Mouse (Mus musculus) limb, embryonic 12.5 days (tissue): ENCODE data around the gene Pih1d1. TPM values are rescaled to one million over a fixed set of nuclear protein-coding genes. Genes with fewer than 3 reads are reported as not detected.

Experiments used
- ATAC-seq: fragments of 200-750 bp; cut with Nextera tagmentation; 2 replicates; pipeline ENCODE4 v1.8.0; 2017; ENCODE audit warnings: low read depth, moderate TSS enrichment; ENCODE audit not compliant: insufficient number of reproducible peaks, insufficient read depth, low FRiP score, low TSS enrichment
- H3K27ac ChIP-seq: fragments of 300-500 bp; sonication (generic); 2 replicates; pipeline ENCODE4 v1.5.1; 2016; ENCODE audit warnings: mild to moderate bottlenecking, moderate library complexity
- H3K27me3 ChIP-seq: fragments of 300-500 bp; sonication (generic); 2 replicates; pipeline ENCODE4 v1.6.1; 2016; ENCODE audit warnings: mild to moderate bottlenecking, moderate library complexity
- H3K36me3 ChIP-seq: fragments of 300-500 bp; sonication (generic); 2 replicates; pipeline ENCODE4 v1.6.1; 2016; ENCODE audit warnings: mild to moderate bottlenecking, moderate library complexity
- H3K4me1 ChIP-seq: fragments of 300-500 bp; sonication (generic); replicated peaks from 2 replicates; pipeline ENCODE4 v1.6.1; 2016
- H3K4me2 ChIP-seq: fragments of 300-500 bp; sonication (generic); 2 replicates; pipeline ENCODE4 v1.6.1; 2016; ENCODE audit warnings: mild to moderate bottlenecking, moderate library complexity
- H3K4me3 ChIP-seq: fragments of 300-500 bp; sonication (generic); replicated peaks from 2 replicates; pipeline ENCODE4 v1.5.1; 2016; ENCODE audit warnings: mild to moderate bottlenecking
- H3K9ac ChIP-seq: fragments of 300-500 bp; sonication (generic); replicated peaks from 2 replicates; pipeline ENCODE4 v1.6.1; 2016; ENCODE audit warnings: mild to moderate bottlenecking, moderate library complexity
- H3K9me3 ChIP-seq: fragments of 300-500 bp; sonication (generic); 2 replicates; pipeline ENCODE4 v1.6.1; 2016; ENCODE audit warnings: mild to moderate bottlenecking, moderate library complexity
- WGBS: fragments of 180-500 bp; shearing (Covaris S2); methylation state at CpG from one replicate; pipeline ENCODE4 v1.1.7; 2016; 5-methylcytosine and 5-hydroxymethylcytosine counted together
- microRNA counts: library from miRNA; unstranded; fragments of <30 nt; microRNA quantifications from one replicate; lab custom pipeline; 2017
- microRNA-seq: library from miRNA; unstranded; fragments of <30 nt; microRNA quantifications from one replicate; pipeline ENCODE4, GENCODE M21; 2017
- polyA plus RNA-seq: library from polyadenylated mRNA; unstranded; fragments of >200 nt; fragmentation: Nextera tagmentation; extraction: Ambion mirVana; gene quantifications from 2 replicates; pipeline ENCODE4 v1.2.1, GENCODE M21; 2016

Gene Pih1d1
- polyA plus RNA-seq, 1 experiment from 2014 or later: 93.0 TPM

- WGBS: 54% methylated on average over 13 of the region's 13 CpGs
- no peak overlapping the region for H3K27ac ChIP-seq
- H3K27me3 ChIP-seq: peaks cover 19% of the 10 kb centered on the region
- H3K4me3 ChIP-seq: no peak overlapping the region
- H3K4me2 ChIP-seq: no peak overlapping the region
- H3K9ac ChIP-seq: no peak overlapping the region
- H3K4me1 ChIP-seq: peaks cover 24% of the 10 kb centered on the region
- no peak for ATAC-seq
- no peaks in the 10 kb centered on the region for H3K36me3 ChIP-seq
- H3K9me3 ChIP-seq: no peaks in the 10 kb centered on the region
These were observed 41.5 kb downstream of the Pih1d1 start for GRCm38 (mm10) chr7:45195341-45196175.

GRCm38 (mm10) chr7:45196176-45196535, 42.1 kb downstream of the Pih1d1 start:
- Histone ChIP-seq H3K27ac (no peak overlapping the region), H3K4me3 (no peak overlapping the region), H3K4me1 (peaks cover 24% of the 10 kb centered on the region), H3K9me3 (no peaks in the 10 kb centered on the region), H3K4me2 (no peak overlapping the region), H3K9ac (no peak overlapping the region), H3K36me3 (no peaks in the 10 kb centered on the region), H3K27me3 (peaks cover 21% of the 10 kb centered on the region)
- no peak for ATAC-seq
- 83% methylated on average over 4 of the region's 4 CpGs for WGBS

GRCm38 (mm10) chr7:45196994-45197393, 42.9 kb downstream of the Pih1d1 start:
- no peaks in the 10 kb centered on the region for H3K9me3 ChIP-seq
- H3K4me3 ChIP-seq: no peak overlapping the region
- no peaks in the 10 kb centered on the region for H3K36me3 ChIP-seq
- peaks cover 16% of the 10 kb centered on the region for H3K4me1 ChIP-seq
- no peak overlapping the region for H3K4me2 ChIP-seq
- no peak for ATAC-seq
- H3K9ac ChIP-seq: no peak overlapping the region
- WGBS: 67% methylated on average over 5 of the region's 5 CpGs
- no peak overlapping the region for H3K27ac ChIP-seq
- peaks cover 21% of the 10 kb centered on the region for H3K27me3 ChIP-seq

GRCm38 (mm10) chr7:45198435-45198834, 44.3 kb downstream of the Pih1d1 start:
- Histone ChIP-seq H3K4me3 (no peak overlapping the region), H3K4me2 (no peak overlapping the region), H3K27ac (no peak overlapping the region), H3K27me3 (peaks cover 21% of the 10 kb centered on the region), H3K9ac (no peak overlapping the region), H3K36me3 (no peaks in the 10 kb centered on the region), H3K4me1 (peaks cover 9% of the 10 kb centered on the region; the same call in 1 of the 2 replicates), H3K9me3 (no peaks in the 10 kb centered on the region)
- ATAC-seq: 0 out of 2 replicates have a peak, but pooled peaks have one; percentile 33
- 15% methylated on average over 5 of the region's 5 CpGs for WGBS

GRCm38 (mm10) chr7:45198961-45199360, 44.9 kb downstream of the Pih1d1 start:
- no peak for ATAC-seq
- Histone ChIP-seq H3K27ac (no peak overlapping the region), H3K9ac (no peak overlapping the region), H3K27me3 (peaks cover 21% of the 10 kb centered on the region), H3K4me2 (no peak overlapping the region), H3K36me3 (no peaks in the 10 kb centered on the region), H3K4me3 (no peak overlapping the region), H3K4me1 (peaks cover 9% of the 10 kb centered on the region; the same call in 1 of the 2 replicates), H3K9me3 (no peaks in the 10 kb centered on the region)
- 83% methylated on average over 11 of the region's 11 CpGs for WGBS

- peaks cover 11% of the 10 kb centered on the region; the same call in 1 of the 2 replicates for H3K27me3 ChIP-seq
- 51% methylated on average over 10 of the region's 10 CpGs for WGBS
- no peaks in the 10 kb centered on the region for H3K36me3 ChIP-seq
- no peaks in the 10 kb centered on the region for H3K9me3 ChIP-seq
- no peak overlapping the region for H3K4me3 ChIP-seq
- H3K27ac ChIP-seq: no peak overlapping the region
- no peak for ATAC-seq
- H3K4me2 ChIP-seq: no peak overlapping the region
- H3K4me1 ChIP-seq: 0 out of 2 replicates have a peak, but pooled peaks cover 2% of the 10 kb centered on the region
- no peak overlapping the region for H3K9ac ChIP-seq
These were observed 48.6 kb downstream of the Pih1d1 start for GRCm38 (mm10) chr7:45202654-45203053.

- Histone ChIP-seq H3K9ac (peak within 1 kb of the TSS; percentile 51; the same call in 1 of the 2 replicates), H3K27ac (peak within 1 kb of the TSS; percentile 53; the same call in 1 of the 2 replicates), H3K4me1 (no peaks in the 10 kb centered on the region), H3K4me3 (peak within 1 kb of the TSS; percentile 43), H3K4me2 (peak within 1 kb of the TSS; percentile 56), H3K27me3 (0 out of 2 replicates have a peak, but pooled peaks cover 5% of the 10 kb centered on the region), H3K9me3 (0 out of 2 replicates have a peak, but pooled peaks cover 4% of the 10 kb centered on the region), H3K36me3 (no peaks in the 10 kb centered on the region)
- peak; percentile 93 for ATAC-seq
- WGBS: 9% methylated on average over 44 of the region's 44 CpGs
These were observed 50.5 kb downstream of the Pih1d1 start, which contains the start of gene Ccdc155 for GRCm38 (mm10) chr7:45204380-45205143. Gene Ccdc155, minus strand, starts transcription at chr7:45204892.

GRCm38 (mm10) chr7:45208260-45208659, 54.2 kb downstream of the Pih1d1 start:
- no peak overlapping the region for H3K4me3 ChIP-seq
- H3K27me3 ChIP-seq: peaks cover 32% of the 10 kb centered on the region
- 82% methylated on average over 6 of the region's 6 CpGs for WGBS
- 0 out of 2 replicates have a peak, but pooled peaks cover 4% of the 10 kb centered on the region for H3K9me3 ChIP-seq
- no peak for ATAC-seq
- H3K36me3 ChIP-seq: no peaks in the 10 kb centered on the region
- no peak overlapping the region for H3K27ac ChIP-seq
- H3K9ac ChIP-seq: no peak overlapping the region
- H3K4me1 ChIP-seq: peaks cover 4% of the 10 kb centered on the region; the same call in 1 of the 2 replicates
- H3K4me2 ChIP-seq: no peak overlapping the region

MicroRNAs within 50 kb of the gene (microRNA counts, 519-probe panel; counts per million panel counts)
- microRNA mmu-miR-150 (lab: Ali Mortazavi, UCI): not detected

Small RNA genes within 50 kb of the gene (microRNA-seq; reads per million reads assigned to microRNA genes)
- gene Mir150 (4.0 reads per million, percentile 13 among the genes with 10 or more reads in this experiment), gene Mir5121 (25.3 reads per million, percentile 35 among the genes with 10 or more reads in this experiment), gene Mir7055 (not detected)

Other genes with a start within 250 kb of the Pih1d1 start
- 74.2 and 77.6 TPM in 2 replicates for gene Ap2a1, start 224.8 kb upstream of the Pih1d1 start, polyA plus RNA-seq
- gene Tsks, start 211.1 kb upstream of the Pih1d1 start, polyA plus RNA-seq: 0.11 TPM in 1 of 2 replicates, not detected in the other
- gene Cpt1c, start 179.5 kb upstream of the Pih1d1 start, polyA plus RNA-seq: 27.8 and 29.9 TPM in 2 replicates
- gene Prmt1, start 167.7 kb upstream of the Pih1d1 start, polyA plus RNA-seq: 704 and 706 TPM in 2 replicates
- gene Irf3, start 156.7 kb upstream of the Pih1d1 start, polyA plus RNA-seq: 90.9 and 97.2 TPM in 2 replicates
- 87.3 and 96.8 TPM in 2 replicates for gene Bcl2l12, start 155.6 kb upstream of the Pih1d1 start, polyA plus RNA-seq
- 42.1 and 46.9 TPM in 2 replicates for gene Scaf1, start 137.9 kb upstream of the Pih1d1 start, polyA plus RNA-seq
- 20.8 and 21.4 TPM in 2 replicates for gene Rras, start 136.3 kb upstream of the Pih1d1 start, polyA plus RNA-seq
- 15.0 and 16.2 TPM in 2 replicates for gene Prr12, start 101.4 kb upstream of the Pih1d1 start, polyA plus RNA-seq
- 60.6 and 69.7 TPM in 2 replicates for gene Nosip, start 91.9 kb upstream of the Pih1d1 start, polyA plus RNA-seq
- gene Prrg2, start 91.6 kb upstream of the Pih1d1 start, polyA plus RNA-seq: 21.2 and 21.7 TPM in 2 replicates
- 261 and 271 TPM in 2 replicates for gene Rcn3, start 62.1 kb upstream of the Pih1d1 start, polyA plus RNA-seq
- gene Fcgrt, start 50.5 kb upstream of the Pih1d1 start, polyA plus RNA-seq: 12.3 and 13.4 TPM in 2 replicates
- gene Rps11, start 29.9 kb upstream of the Pih1d1 start, polyA plus RNA-seq: 1,572 and 1,576 TPM in 2 replicates
- gene Rpl13a, start 25.5 kb upstream of the Pih1d1 start, polyA plus RNA-seq: 1,352 and 1,447 TPM in 2 replicates
- gene Gm45713, start 18.1 kb upstream of the Pih1d1 start, polyA plus RNA-seq: 0.32 TPM in 1 of 2 replicates, not detected in the other
- 0.71 and 0.83 TPM in 2 replicates for gene Flt3l, start 17.9 kb upstream of the Pih1d1 start, polyA plus RNA-seq
- gene Aldh16a1, start 281 bp downstream of the Pih1d1 start, polyA plus RNA-seq: 51.4 and 53.8 TPM in 2 replicates
- 0.17 and 0.25 TPM in 2 replicates for gene Slc17a7, start 9.6 kb downstream of the Pih1d1 start, polyA plus RNA-seq
- gene Gfy, start 25.3 kb downstream of the Pih1d1 start, polyA plus RNA-seq: not detected in 2 replicates
- gene Pth2, start 26.7 kb downstream of the Pih1d1 start, polyA plus RNA-seq: not detected in 2 replicates
- 1.0 and 1.7 TPM in 2 replicates for gene Ccdc155, start 50.6 kb downstream of the Pih1d1 start, polyA plus RNA-seq
- 0.80 and 1.2 TPM in 2 replicates for gene Dkkl1, start 57.8 kb downstream of the Pih1d1 start, polyA plus RNA-seq
- gene Tead2, start 61.5 kb downstream of the Pih1d1 start, polyA plus RNA-seq: 316 and 326 TPM in 2 replicates
- 1.6 TPM in 2 replicates for gene Cd37, start 84.8 kb downstream of the Pih1d1 start, polyA plus RNA-seq
- 0.18 and 0.42 TPM in 2 replicates for gene Slc6a16, start 86.8 kb downstream of the Pih1d1 start, polyA plus RNA-seq
- not detected in 2 replicates for gene Slc6a21, start 123.2 kb downstream of the Pih1d1 start, polyA plus RNA-seq
- gene Trpm4, start 179.5 kb downstream of the Pih1d1 start, polyA plus RNA-seq: 14.0 and 16.1 TPM in 2 replicates
- 1.8 and 1.9 TPM in 2 replicates for gene Hrc, start 181.0 kb downstream of the Pih1d1 start, polyA plus RNA-seq
- gene Ppfia3, start 212.7 kb downstream of the Pih1d1 start, polyA plus RNA-seq: 6.4 and 8.4 TPM in 2 replicates
- gene Lin7b, start 216.3 kb downstream of the Pih1d1 start, polyA plus RNA-seq: 1.4 and 1.8 TPM in 2 replicates
- 341 and 347 TPM in 2 replicates for gene Snrnp70, start 241.4 kb downstream of the Pih1d1 start, polyA plus RNA-seq